Mouse (Mus musculus) megakaryocyte, embryonic 14.5 days (primary cell): ENCODE data around the gene Bach2.

Source experiments
- FLI1 ChIP-seq: IDR thresholded peaks from 2 replicates; pipeline ENCODE4 v1.6.1; 2012; ENCODE audit warnings: low read length, inconsistent platforms, mixed read lengths
- GATA1 ChIP-seq: IDR thresholded peaks from 3 replicates; pipeline ENCODE4 v1.6.1; 2012; ENCODE audit warnings: mixed read lengths, low read length, inconsistent platforms, borderline replicate concordance

- TF ChIP-seq FLI1 (no peak), GATA1 (no peak)
Measured at GRCm38 (mm10) chr4:32394850-32395249, 156.2 kb downstream of the Bach2 start.
